Mouse (Mus musculus) megakaryocyte, embryonic 14.5 days (primary cell): ENCODE data around the gene 5730596B20Rik. TPM values are rescaled to one million over a fixed set of nuclear protein-coding genes. Genes with fewer than 3 reads are reported as not detected.

Source experiments
- H3K27me3 ChIP-seq: replicated peaks from 2 replicates; pipeline ENCODE3; 2012; ENCODE audit warnings: inconsistent platforms
- H3K36me3 ChIP-seq: replicated peaks from 2 replicates; pipeline ENCODE3; 2012; ENCODE audit warnings: low read length, inconsistent platforms, mixed read lengths
- H3K4me1 ChIP-seq: 2 replicates; pipeline ENCODE4 v1.6.1; 2012; ENCODE audit warnings: inconsistent platforms
- H3K4me3 ChIP-seq: replicated peaks from 2 replicates; pipeline ENCODE3; 2012; ENCODE audit warnings: moderate library complexity, mild to moderate bottlenecking, inconsistent platforms
- H3K9me3 ChIP-seq: 2 replicates; pipeline ENCODE4 v1.6.1; 2012; ENCODE audit warnings: inconsistent platforms
- FLI1 ChIP-seq: IDR thresholded peaks from 2 replicates; pipeline ENCODE4 v1.6.1; 2012; ENCODE audit warnings: low read length, inconsistent platforms, mixed read lengths
- GATA1 ChIP-seq: IDR thresholded peaks from 3 replicates; pipeline ENCODE4 v1.6.1; 2012; ENCODE audit warnings: mixed read lengths, low read length, inconsistent platforms, borderline replicate concordance
- polyA plus RNA-seq: library from polyadenylated mRNA; stranded (reverse); fragments of >175 nt; gene quantifications from 2 replicates; pipeline ENCODE4 v1.2.3, GENCODE M21; 2012; ENCODE audit warnings: low replicate concordance; ENCODE audit not compliant: insufficient read depth

Gene 5730596B20Rik
- polyA plus RNA-seq, 1 experiment = not detected

DNA sequence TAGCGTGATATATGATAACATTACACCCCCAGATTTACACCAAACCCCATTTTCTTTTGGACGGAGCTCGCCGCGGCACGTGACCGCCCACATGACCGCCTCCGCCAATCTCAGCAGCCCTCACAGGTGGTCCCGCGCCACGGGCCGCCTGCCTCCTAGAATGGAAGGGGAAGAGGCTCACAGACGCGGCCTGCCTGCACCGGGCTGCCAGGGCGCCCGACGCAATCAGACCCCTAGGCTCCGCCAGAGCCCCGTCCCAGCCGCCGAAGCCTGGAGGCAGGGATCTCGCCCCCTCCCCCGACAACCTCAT, 40.1 kb downstream of the 5730596B20Rik start:
- H3K27me3 ChIP-seq = peaks cover 98% of the 10 kb centered on the region
- peak overlapping the region; percentile 89 for H3K4me3 ChIP-seq
- no peaks in the 10 kb centered on the region for H3K36me3 ChIP-seq
- no peak for TF ChIP-seq FLI1
- TF ChIP-seq GATA1 = no peak
- H3K4me1 ChIP-seq = peaks cover 77% of the 10 kb centered on the region
- no peaks in the 10 kb centered on the region for H3K9me3 ChIP-seq

DNA sequence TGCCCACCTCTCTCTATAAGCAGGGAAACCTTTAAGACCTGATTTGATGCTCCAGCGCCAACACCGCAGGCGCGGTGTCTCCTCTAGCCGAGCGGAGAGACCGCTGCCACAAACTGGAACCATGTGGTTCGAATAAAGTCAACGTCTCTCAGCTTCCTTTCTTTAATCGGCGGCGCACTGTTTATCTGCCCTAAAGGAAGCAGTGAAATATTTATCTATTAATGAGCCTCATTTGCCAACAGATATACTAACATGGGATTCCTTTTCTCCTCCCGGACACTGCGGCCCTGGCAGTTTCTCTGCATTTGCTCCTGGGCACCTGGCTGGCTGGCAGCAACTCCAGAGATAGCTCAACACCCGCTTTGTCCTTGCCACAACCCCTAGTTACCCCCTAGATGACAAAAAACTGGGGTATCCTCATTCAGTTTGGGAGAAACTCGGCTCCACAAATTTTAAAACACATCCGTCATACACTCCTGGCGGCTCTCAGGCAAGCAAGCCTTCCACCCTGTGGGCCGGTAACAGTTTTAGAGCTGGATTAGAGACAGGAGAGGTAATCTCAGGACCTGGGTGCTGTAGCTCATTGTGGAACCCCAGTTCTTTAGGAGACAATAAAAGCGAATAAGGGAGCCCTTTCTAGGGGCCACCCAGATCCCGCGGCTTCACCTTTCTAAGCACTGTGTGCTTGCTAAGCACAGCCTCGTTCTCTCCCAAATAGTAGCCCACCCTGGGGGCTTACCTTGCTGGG, 40.8 kb downstream of the 5730596B20Rik start:
- Histone ChIP-seq H3K36me3 (no peaks in the 10 kb centered on the region), H3K9me3 (no peaks in the 10 kb centered on the region), H3K4me1 (peaks cover 75% of the 10 kb centered on the region), H3K4me3 (peak overlapping the region; percentile 89), H3K27me3 (peaks cover 98% of the 10 kb centered on the region)
- no peak for TF ChIP-seq FLI1
- TF ChIP-seq GATA1 = no peak

DNA sequence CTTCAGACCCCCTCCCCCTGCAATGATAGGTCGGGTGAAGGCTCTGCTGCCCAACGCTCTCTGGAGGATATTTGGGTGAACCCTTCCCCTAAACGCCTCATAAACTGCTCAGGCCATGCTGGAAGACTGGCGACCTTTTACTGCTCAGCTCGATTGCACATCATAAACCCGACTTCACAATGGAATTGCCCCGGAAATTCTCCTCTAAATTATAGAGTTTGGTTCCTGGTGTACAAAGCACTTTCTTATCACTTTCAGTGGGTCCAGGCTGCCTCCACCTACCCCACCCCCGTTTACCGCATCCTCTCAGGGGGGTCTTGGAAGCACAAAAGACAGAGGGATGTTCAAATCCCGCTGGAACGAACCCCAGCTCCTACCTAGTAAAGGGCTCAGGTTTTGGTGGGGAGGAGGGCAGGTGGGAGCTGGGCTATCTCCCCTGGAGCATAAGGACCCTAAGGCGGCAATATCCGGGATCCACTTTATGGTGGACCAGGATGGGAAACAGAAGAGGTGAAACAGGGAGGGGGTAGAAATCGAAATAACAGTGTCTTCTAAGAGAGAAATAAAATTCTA, 41.4 kb downstream of the 5730596B20Rik start:
- Histone ChIP-seq H3K4me3 (no peak overlapping the region), H3K4me1 (peaks cover 68% of the 10 kb centered on the region), H3K9me3 (no peaks in the 10 kb centered on the region), H3K27me3 (peaks cover 95% of the 10 kb centered on the region), H3K36me3 (no peaks in the 10 kb centered on the region)
- TF ChIP-seq FLI1 (no peak), GATA1 (no peak)

DNA sequence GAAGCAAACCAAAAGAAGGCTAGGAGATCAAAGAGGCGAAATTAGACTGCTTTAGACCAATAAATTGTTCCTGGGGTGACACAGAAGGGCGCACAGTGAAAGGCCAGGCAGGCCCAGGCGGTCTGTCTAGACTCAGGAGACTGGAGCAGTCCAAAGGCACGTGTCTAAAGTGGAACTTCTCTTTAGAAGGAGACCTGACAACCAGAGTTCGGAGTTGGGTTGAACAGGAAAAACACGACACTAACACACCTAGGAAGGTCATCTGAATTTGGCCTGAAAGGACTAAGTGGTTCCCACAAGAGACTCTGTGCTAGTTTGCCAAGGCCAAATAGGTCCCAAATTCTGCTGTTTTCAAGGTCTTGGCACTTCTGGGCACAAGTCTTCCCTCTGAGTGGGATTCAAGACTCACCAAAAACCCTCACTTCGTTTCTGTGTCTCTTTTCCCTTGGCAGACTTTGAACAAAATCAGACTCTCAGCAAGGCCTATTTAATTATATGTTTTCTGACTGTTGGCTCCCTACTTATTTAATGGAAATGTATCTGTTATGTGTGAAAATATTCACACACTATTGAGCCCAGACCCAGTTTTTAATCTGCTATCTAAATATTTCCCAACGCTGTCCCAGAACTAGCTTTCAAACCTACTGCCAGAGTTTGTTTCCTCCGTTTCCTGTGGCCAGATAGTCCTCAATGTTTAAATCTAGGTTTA, 42.1 kb downstream of the 5730596B20Rik start:
- H3K27me3 ChIP-seq = peaks cover 94% of the 10 kb centered on the region

DNA sequence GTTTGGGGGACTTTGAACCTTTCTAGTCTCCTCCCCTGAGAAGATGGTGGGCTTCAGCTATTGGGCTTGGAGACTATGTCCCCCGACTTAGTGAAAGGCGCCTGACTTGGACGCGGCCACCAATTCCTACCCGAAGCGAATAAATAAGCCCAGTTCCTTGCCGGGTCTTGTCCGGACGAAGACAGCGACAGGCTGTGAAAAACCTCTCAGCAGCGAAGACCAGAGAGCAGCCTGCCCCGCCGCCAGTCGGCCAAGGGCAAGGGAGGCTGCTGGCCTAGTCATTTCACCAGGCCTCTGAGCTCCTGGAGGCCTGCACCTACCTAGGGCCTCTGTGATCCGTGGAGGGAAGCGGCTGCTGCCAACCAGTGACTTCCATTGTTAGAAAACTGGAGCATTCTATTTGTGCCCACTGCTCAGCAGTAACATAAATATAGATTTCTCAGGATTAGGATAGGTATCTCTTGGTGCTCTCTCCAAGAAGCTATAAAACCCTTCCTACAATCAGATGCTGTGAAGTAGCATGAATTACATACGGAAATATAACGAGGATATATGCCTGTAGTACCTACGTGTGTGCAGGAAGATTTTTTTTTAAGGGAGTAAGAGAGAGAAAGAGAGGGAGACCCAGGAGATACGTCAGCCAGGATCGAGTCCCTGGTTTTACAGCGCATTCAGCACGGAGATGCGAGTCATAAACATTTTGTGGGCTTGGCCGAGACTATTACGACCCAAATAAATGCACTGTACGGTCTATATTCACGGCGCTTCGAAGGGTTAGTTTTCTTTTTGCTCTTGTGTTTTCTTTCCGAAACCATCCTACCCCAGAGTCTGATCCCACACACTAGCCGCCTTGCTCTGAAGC, 42.9 kb downstream of the 5730596B20Rik start:
- Histone ChIP-seq H3K4me1 (peaks cover 82% of the 10 kb centered on the region), H3K36me3 (no peaks in the 10 kb centered on the region), H3K4me3 (peak overlapping the region; percentile 94), H3K9me3 (no peaks in the 10 kb centered on the region), H3K27me3 (peaks cover 94% of the 10 kb centered on the region)
- TF ChIP-seq FLI1 (no peak), GATA1 (no peak)

More for the DNA sequence above, 42.1 kb downstream of the 5730596B20Rik start:
- TF ChIP-seq FLI1 (no peak), GATA1 (no peak)
- H3K36me3 ChIP-seq = no peaks in the 10 kb centered on the region
- peaks cover 73% of the 10 kb centered on the region for H3K4me1 ChIP-seq
- H3K9me3 ChIP-seq = no peaks in the 10 kb centered on the region
- H3K4me3 ChIP-seq = peak overlapping the region; percentile 94

DNA sequence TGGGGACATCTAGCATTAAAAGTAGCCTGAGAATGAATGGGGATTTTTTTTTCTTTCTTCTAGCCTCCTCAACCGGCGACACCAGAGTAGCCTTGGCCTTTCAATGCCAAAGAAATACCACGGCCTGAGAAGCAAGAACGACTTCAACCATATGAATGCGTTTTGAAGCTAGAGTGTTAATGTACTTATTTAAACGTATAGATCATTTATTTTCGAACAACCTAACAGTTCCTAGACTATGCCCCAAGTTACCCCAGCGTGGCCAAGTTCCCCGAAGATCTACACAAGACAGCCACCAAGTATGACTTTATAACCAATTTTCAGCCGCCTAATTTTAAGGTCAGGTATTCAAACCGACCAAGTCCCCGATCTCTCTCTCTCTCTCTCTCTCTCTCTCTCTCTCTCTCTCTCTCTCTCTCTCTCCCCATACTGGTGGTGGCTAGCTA, 43.6 kb downstream of the 5730596B20Rik start:
- H3K4me1 ChIP-seq = peaks cover 84% of the 10 kb centered on the region
- H3K9me3 ChIP-seq = no peaks in the 10 kb centered on the region
- no peak for TF ChIP-seq FLI1
- no peak for TF ChIP-seq GATA1
- peak overlapping the region; percentile 94 for H3K4me3 ChIP-seq
- peaks cover 95% of the 10 kb centered on the region for H3K27me3 ChIP-seq
- H3K36me3 ChIP-seq = no peaks in the 10 kb centered on the region

DNA sequence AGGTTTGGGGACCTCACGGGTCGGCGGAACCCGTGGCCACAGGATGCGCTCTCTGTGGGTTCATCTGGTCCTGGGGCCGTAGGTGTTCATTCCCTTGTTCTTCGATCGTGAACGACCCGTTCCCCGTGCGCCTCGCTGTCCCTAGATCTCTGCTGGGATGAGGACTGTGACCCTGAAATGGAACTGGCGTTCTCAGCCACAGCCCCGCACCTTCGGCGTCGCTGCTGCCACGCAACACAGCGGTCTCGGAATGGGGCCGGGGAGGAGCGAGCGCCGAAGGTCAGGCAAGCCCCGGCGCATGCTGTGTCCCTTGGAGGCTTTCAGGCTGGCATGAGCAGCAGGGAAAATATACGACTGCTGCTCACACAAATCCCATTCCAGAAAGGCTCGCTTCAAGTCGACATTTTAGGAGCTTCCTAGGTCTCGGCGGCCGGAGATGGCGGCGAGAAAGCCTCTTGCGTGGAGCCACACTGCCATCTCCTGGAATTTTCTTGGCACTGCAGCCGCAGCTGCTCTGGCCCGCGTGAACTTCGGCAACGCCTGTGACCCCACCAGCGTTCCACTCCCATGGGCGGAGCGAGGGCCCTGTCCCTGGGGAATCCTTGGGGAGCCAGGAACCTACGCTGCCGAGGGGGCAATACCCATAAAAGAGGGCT, 44.2 kb downstream of the 5730596B20Rik start, which contains the start of gene Hoxa7:
TSS of gene Hoxa7 (minus strand) at position 518 of the 656 bp plus-strand sequence.
- no peaks in the 10 kb centered on the region for H3K9me3 ChIP-seq
- H3K27me3 ChIP-seq = peaks cover 95% of the 10 kb centered on the region
- H3K36me3 ChIP-seq = no peaks in the 10 kb centered on the region
- peak within 1 kb of the TSS; percentile 94 for H3K4me3 ChIP-seq
- TF ChIP-seq GATA1 (no peak), FLI1 (no peak)
- peaks cover 84% of the 10 kb centered on the region for H3K4me1 ChIP-seq

DNA sequence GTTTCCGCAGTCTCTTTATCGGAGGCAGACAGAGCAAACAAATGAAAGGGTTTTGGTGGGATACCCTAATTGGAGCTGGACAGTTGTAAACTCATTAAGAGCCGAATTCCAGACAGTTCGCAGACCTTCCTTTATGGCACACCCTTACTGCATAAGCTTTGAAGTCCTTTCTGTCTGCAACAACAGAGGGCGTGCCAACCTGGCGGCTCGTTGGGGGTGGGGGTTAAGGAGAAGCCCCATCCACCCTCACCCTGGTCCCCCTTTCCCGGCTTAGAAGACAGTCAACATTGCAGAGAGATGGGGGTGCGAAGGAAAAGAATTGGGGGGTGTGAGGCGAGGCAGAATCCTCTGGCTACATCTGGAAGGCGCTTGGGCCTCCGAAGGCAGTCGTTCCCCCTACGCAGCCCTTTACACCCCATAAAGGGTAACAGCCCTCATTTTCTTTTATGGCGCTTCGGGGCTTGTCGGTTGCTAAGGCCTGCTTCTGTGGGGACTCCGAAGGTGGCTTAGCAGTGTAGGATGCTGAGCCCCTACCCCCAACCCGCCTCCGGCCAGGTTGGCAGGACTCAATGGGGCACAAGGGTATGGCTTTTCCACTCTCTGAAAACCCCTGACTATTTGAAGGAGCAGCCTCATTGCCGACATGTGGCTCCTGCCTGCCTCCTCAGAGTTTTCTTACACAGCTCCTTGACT, 44.8 kb downstream of the 5730596B20Rik start:
- Histone ChIP-seq H3K36me3 (no peaks in the 10 kb centered on the region), H3K4me3 (peak overlapping the region; percentile 94), H3K9me3 (no peaks in the 10 kb centered on the region), H3K4me1 (peaks cover 78% of the 10 kb centered on the region), H3K27me3 (peaks cover 95% of the 10 kb centered on the region)
- no peak for TF ChIP-seq GATA1
- TF ChIP-seq FLI1 = no peak
